Mouse (Mus musculus) gastrocnemius, postnatal 14 days (tissue): ENCODE measurements at regions not wholly inside any gene's neighbourhood (a gene's known extent, or its start where the extent isn't known, plus 50 kb on each side); places are given as distances from the start of the nearest gene placed in this dataset.
"Not testable (repeated sequence)": the region's sequence is repeated elsewhere in the genome, so short reads cannot be mapped to it uniquely, and the experiment has no call there.

ENCODE experiments used
- DNase-seq: peaks from one replicate; pipeline ENCODE4 v3.0.0; 2021; ENCODE audit warnings: mixed read lengths
- intact Hi-C: fragments of 180-260 bp; cut with DNase I; formaldehyde crosslinking; loops from one replicate; pipeline ENCODE4 v1.15.1; 2025; ENCODE audit warnings: low total_unique reads

DNA sequence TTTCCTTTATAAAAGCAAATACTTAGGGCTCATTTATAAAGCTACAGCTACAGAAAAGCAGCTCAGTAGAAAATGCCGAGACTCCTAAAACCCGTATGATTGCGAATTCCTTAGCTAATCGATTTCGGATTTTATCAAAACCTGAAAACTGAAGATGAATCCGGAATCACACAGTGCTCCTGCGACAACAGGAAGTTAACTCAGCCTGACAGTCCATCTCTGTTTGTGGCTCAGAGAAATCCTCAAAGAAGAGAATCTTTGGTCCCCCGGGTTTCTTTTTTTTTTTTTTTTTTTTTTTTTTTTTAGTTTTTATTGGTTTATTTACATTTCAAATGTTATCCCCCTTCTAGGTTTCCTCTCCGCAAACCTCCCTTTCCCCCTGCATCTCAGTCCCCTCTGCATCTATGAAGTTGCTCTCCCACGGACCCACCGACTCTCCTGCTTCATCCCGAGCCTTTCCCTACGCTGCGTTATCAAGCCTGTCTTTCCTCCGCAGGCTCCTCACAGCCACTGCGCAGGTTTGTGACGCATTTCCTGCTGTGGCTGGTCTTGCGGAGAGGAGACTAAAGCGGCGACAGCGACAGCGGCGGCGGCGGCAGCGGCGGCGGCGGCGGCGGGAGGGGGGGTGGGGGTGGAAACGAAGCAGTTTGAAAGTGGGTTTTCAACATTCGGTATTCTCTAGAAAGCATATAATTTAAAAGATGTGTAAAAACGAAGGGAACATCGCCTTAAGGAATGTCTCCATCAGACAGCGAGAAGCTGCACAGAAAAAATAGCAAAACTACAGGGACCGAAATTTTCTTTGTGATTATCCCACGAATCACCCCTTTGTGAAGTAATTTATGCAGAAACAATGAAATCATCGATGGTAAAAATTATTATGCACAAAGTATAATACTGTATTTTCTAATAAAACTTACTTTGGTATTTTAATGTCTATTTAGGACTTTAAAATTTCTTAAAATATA is 352.3 kb upstream of the Snrpn start:
- intact Hi-C loops: not testable (repeated sequence)
- DNase-seq: peak; percentile 7

DNA sequence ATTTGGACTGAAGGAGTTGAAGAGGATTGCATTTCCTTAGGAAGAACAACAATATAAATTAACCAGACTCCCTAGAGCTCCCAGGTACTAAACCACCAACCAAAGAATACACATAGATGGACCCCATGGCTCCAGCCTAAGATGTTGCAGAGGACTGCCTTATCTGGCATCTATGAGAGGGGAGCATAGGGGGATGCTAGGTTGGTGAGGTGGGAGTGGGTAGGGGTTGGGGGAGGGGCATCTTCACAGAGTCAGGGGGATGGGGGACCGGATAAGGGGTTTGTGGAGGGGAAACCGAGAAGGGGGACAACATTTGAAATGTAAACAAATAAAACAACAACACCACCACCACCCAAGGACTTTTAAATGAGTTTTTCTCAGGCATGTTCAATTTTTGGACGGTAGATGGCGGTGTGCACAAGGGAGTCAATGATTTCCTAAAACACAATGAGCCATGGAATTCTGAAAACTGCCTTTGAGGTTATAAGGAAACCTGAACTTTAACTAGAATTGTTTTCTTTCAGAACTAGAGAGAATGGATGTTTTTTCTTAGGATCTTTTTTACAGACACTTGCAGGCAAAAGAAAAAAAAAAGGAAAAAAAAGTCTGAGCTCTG is 347.9 kb upstream of the Snrpn start:
- intact Hi-C loops: not testable (repeated sequence)

DNA sequence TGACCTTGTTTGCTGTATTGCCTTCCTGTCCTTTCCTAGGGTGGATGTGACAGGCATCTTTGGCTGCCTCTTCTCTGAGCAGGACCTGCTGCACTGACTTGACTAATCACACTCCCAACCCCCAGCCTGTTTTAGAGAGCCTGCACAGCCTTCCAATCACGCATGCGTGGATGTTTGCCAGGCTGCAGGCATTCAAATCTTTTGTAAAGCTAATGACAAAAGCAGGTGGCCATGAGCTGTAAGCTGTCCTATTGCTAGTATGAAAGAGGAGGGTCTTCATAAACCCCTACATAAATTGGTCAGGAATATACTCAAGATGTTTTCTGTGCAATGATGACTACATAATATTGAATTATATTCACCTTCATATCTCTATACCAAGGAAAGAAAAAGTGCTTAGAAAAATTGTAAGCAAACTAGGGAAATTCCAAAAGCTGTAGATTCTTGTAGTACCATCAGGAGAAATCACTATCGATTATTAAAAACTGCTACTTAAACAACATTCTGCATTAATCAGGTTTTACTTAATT is 310.1 kb upstream of the Snrpn start:
- intact Hi-C loops, DNase-seq: not testable (repeated sequence)

More for the DNA sequence above, 347.9 kb upstream of the Snrpn start:
- DNase-seq: not testable (repeated sequence)

DNA sequence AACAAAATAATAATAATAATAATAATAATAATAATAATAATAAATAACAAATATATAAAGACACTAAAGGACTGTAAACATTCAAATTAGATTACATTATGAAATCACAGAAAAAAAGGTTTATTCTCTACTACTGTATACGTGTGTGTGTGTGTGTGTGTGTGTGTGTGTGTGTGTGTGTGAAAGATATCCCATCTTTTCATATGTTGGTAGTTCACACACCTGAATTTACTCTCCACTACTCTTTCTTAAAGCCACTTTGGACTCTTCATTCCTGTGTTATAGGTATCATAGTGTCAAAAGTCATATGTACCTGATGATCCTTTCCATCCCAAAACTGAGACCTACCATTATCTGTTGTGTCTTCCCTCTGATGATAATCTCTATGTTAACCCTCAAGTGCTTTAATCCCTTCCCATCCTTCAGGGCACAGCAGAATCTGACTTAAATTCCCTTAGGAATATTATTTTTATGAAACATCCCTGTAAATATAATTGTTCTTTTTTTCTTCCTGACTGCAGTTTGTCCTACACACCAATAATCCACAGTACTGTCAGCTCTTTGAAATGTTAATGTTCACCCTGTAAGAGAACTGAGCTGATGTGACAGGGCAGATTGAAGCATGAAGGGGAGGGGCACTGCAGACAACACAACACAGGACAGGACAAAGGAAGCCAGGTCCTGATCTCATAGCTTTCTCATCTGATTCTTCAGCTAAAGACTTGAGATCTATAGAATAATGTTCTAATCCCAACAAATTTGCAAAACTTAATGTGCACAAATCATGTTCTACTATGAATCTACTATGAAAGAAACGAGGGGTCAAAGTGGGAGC is 309.4 kb upstream of the Snrpn start:
- DNase-seq, intact Hi-C loops: not testable (repeated sequence)

DNA sequence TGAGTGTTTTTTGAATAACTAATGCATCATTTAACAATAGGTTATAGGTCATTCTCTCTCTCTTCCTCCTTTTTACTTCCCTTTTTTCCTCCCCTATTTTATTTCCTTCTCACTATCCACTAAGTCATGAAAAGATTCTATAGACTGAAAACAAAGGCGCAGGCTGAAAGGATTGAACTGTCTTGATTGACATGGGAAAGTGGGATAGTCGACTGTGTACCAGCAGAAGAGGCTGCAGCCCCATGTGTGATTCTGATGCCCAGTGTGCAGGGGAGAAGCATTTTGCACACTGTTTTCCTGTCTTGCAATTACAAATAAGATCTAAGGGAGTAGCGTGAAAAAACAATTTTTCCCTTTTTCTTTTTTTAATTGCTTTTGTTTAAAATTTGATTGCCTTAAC is 298.8 kb upstream of the Snrpn start:
- intact Hi-C loops: no loop called here
- DNase-seq: no peak

DNA sequence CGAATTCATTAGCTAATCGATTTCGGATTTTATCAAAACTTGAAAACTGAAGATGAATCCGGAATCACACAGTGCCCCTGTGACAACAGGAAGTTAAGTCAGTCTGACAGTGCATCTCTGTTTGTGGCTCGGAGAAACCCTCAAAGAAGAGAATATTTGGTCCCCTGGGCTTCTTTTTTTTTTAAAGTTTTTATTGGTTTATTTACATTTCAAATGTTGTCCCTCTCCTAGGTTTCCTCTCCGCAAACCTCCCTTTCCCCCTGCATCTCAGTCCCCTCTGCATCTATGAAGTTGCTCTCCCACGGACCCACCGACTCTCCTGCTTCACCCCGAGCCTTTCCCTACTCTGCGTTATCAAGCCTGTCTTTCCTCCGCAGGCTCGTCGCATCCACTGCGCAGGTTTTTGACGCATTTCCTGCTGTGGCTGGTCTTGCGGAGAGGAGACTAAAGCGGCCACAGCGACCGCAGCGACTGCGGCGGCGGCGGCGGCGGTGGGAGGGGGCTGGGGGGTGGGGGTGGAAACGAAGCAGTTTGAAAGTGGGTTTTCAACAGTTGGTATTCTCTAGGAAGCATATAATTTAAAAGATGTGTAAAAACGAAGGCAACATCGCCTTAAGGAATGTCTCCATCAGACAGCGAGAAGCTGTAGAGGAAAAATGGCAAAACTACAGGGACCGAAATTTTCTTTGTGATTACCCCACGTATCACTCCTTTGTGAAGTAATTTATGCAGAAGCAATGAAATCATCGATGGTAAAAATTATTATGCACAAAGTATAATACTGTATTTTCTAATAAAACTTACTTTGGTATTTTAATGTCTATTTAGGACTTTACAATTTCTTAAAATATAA is 251.2 kb upstream of the Snrpn start:
- intact Hi-C loops: not testable (repeated sequence)
- peak; percentile 19 for DNase-seq

DNA sequence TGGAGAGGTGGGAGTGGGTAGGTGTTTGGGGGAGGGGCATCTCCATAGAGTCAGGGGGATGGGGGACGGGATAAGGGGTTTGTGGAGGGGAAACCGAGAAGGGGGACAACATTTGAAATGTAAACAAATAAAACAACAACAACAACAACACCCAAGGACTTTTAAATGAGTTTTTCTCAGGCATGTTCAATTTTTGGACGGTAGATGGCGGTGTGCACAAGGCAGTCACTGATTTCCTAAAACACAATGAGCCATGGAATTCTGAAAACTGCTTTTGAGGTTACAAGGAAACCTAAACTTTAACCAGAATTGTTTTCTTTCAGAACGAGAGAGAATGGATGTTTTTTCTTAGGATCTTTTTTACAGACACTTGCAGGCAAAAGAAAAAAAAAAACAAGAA is 246.9 kb upstream of the Snrpn start:
- DNase-seq, intact Hi-C loops: not testable (repeated sequence)

DNA sequence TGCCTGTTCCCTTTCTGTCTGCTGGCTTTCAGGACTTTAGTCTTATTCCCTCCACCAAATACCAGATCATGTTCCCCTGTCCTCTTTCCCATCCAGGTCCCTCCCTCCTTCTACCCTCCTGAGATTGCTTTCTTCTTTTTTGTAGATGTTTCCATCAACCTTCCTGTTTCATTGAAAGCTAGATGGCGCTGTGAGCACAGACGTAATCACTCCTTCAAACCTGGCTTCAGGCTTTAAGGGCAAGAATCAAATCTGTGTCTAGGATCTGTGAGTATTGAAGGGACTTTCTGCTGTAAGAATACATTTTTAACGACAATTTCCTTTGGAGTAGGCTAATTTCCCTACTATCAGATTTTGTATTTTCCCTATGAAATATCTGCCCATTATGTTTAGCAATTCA is 234.0 kb upstream of the Snrpn start:
- intact Hi-C loops, DNase-seq: not testable (repeated sequence)

DNA sequence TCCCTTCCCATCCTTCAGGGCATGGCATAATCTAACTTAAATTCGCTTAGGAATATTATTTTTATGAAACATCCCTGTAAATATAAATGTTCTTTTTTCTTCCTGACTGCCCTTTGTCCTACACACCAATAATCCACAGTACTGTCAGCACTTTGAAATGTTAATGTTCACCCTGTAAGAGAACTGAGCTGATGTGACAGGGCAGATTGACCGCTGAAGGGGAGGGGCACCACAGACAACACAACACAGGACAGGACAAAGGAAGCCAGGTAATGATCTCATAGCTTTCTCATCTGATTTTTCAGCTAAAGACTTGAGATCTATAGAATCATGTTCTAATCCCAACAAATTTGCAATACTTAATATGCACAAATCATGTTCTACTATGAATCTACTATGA is 212.2 kb upstream of the Snrpn start:
- intact Hi-C loops, DNase-seq: not testable (repeated sequence)
